Mouse (Mus musculus) myocyte (in vitro differentiated cells): ENCODE results near the gene Creg1. TPM values are rescaled to one million over a fixed set of nuclear protein-coding genes. Genes with fewer than 3 reads are reported as not detected.
A peak's percentile ranks its signal among the peaks of the same experiment; 100 is the strongest.
"Not testable (repeated sequence)": the region's sequence is repeated elsewhere in the genome, so short reads cannot be mapped to it uniquely, and the experiment has no call there.

Experiments used
- H3K27me3 ChIP-seq: one replicate; pipeline ENCODE4 v1.6.1; 2011; ENCODE audit not compliant: control insufficient read depth, insufficient read depth, insufficient read length
- H3K36me3 ChIP-seq: one replicate; pipeline ENCODE4 v1.6.1; 2011; ENCODE audit not compliant: control insufficient read depth, insufficient read depth
- H3K4me2 ChIP-seq: one replicate; pipeline ENCODE4 v1.6.1; 2011; ENCODE audit warnings: low read depth, control low read depth
- H3K4me3 ChIP-seq: one replicate; pipeline ENCODE4 v1.5.1; 2011; ENCODE audit warnings: mild to moderate bottlenecking, control low read depth, moderate library complexity
- H3K79me2 ChIP-seq: one replicate; pipeline ENCODE4 v1.6.1; 2011; ENCODE audit not compliant: control insufficient read depth, insufficient read depth
- H3ac ChIP-seq: one replicate; pipeline ENCODE4 v1.6.1; 2011; ENCODE audit not compliant: control insufficient read depth, insufficient read length
- CEBPB ChIP-seq: IDR thresholded peaks from 2 replicates; pipeline ENCODE4 v1.6.1; 2011; ENCODE audit warnings: mild to moderate bottlenecking, moderate library complexity; ENCODE audit not compliant: poor library complexity, insufficient read depth, severe bottlenecking
- E2F4 ChIP-seq: IDR thresholded peaks from one replicate; pipeline ENCODE4 v1.6.1; 2011; ENCODE audit warnings: mild to moderate bottlenecking, control low read depth, moderate library complexity; ENCODE audit not compliant: insufficient read depth
- MAX ChIP-seq: IDR thresholded peaks from one replicate; pipeline ENCODE4 v1.6.1; 2011; ENCODE audit warnings: low read depth, mild to moderate bottlenecking, control low read depth
- MYOD1 ChIP-seq, 3 experiments: IDR thresholded peaks; one replicate each; pipeline ENCODE4 v1.6.1; 2011; ENCODE audit warnings: control low read depth in 2 of 3, low read depth in 2 of 3, mild to moderate bottlenecking in 2 of 3, moderate library complexity in 1 of 3; ENCODE audit not compliant: insufficient read length in 2 of 3, control insufficient read depth in 1 of 3
- MYOG ChIP-seq, 3 experiments: IDR thresholded peaks; one replicate each; pipeline ENCODE4 v1.6.1; 2011; ENCODE audit warnings: control low read depth in 2 of 3, low read depth in 2 of 3, mild to moderate bottlenecking in 2 of 3; ENCODE audit not compliant: insufficient read length in 2 of 3, control insufficient read depth in 1 of 3, insufficient read depth in 1 of 3
- POLR2A ChIP-seq: IDR thresholded peaks from one replicate; pipeline ENCODE4 v1.6.1; 2011; ENCODE audit warnings: low read depth, mild to moderate bottlenecking, control low read depth, moderate library complexity; ENCODE audit not compliant: insufficient read length
- POLR2AphosphoS2 ChIP-seq: IDR thresholded peaks from one replicate; pipeline ENCODE4 v1.6.1; 2011; ENCODE audit warnings: low read depth, control low read depth; ENCODE audit not compliant: insufficient read length
- REST ChIP-seq: IDR thresholded peaks from one replicate; pipeline ENCODE4 v1.6.1; 2011; ENCODE audit warnings: mild to moderate bottlenecking, control low read depth, moderate library complexity; ENCODE audit not compliant: insufficient read depth, insufficient read length
- SRF ChIP-seq: IDR thresholded peaks from one replicate; pipeline ENCODE4 v1.6.1; 2011; ENCODE audit warnings: low read depth; ENCODE audit not compliant: control insufficient read depth, insufficient read length
- TCF12 ChIP-seq: IDR thresholded peaks from one replicate; pipeline ENCODE4 v1.6.1; 2011; ENCODE audit warnings: mild to moderate bottlenecking, control low read depth; ENCODE audit not compliant: poor library complexity, insufficient read depth, severe bottlenecking
- TCF3 ChIP-seq: IDR thresholded peaks from one replicate; pipeline ENCODE4 v1.6.1; 2011; ENCODE audit warnings: low read depth, control low read depth; ENCODE audit not compliant: insufficient read length
- USF1 ChIP-seq: IDR thresholded peaks from one replicate; pipeline ENCODE4 v1.6.1; 2011; ENCODE audit warnings: low read depth, mild to moderate bottlenecking, control low read depth, moderate library complexity
- polyA plus RNA-seq: library from polyadenylated mRNA; unstranded; fragments of >200 nt; fragmentation: generic; extraction: Trizol; gene quantifications from one replicate; pipeline ENCODE4 v1.2.1, GENCODE M21; 2012; ENCODE audit warnings: missing spikeins

Gene Creg1
- polyA plus RNA-seq, 1 experiment: 18.7 TPM

GRCm38 (mm10) chr1:165751142-165751541, 12.4 kb upstream of the Creg1 start:
- Histone ChIP-seq H3K79me2 (no peaks in the 10 kb centered on the region), H3K36me3 (no peaks in the 10 kb centered on the region), H3K4me3 (no peak overlapping the region), H3K27me3 (peaks cover 26% of the 10 kb centered on the region), H3K4me2 (no peak overlapping the region), H3ac (no peak overlapping the region)
- TF ChIP-seq SRF (no peak), E2F4 (no peak)

GRCm38 (mm10) chr1:165751838-165752237, 11.7 kb upstream of the Creg1 start:
- no peak for TF ChIP-seq TCF12
- TF ChIP-seq SRF: no peak
- TF ChIP-seq MYOD1 (IDR thresholded peaks at IDR 0.05; ENCODE audit: control insufficient read depth in 1 of 3, insufficient read length in 2 of 3, low read depth in 2 of 3): no peak
- TF ChIP-seq POLR2A: no peak
- TF ChIP-seq MYOG (IDR thresholded peaks at IDR 0.05; ENCODE audit: control insufficient read depth in 1 of 3, insufficient read depth in 1 of 3, insufficient read length in 2 of 3, low read depth in 2 of 3): no peak
- no peak for TF ChIP-seq POLR2AphosphoS2
- no peak for TF ChIP-seq USF1
- TF ChIP-seq CEBPB: no peak
- no peak for TF ChIP-seq MAX
- no peak for TF ChIP-seq TCF3
- no peak for TF ChIP-seq E2F4
- no peak for TF ChIP-seq REST
- Histone ChIP-seq H3K36me3 (no peaks in the 10 kb centered on the region), H3K27me3 (peaks cover 26% of the 10 kb centered on the region), H3K4me2 (no peak overlapping the region), H3K4me3 (no peak overlapping the region), H3K79me2 (no peaks in the 10 kb centered on the region), H3ac (no peak overlapping the region)

- Histone ChIP-seq H3K4me2 (no peak overlapping the region), H3K36me3 (no peaks in the 10 kb centered on the region), H3K27me3 (peaks cover 26% of the 10 kb centered on the region), H3K79me2 (no peaks in the 10 kb centered on the region), H3K4me3 (no peak overlapping the region), H3ac (no peak overlapping the region)
- peak in 1 of 3 experiments; percentile 27 for TF ChIP-seq MYOG (IDR thresholded peaks at IDR 0.05; ENCODE audit: control insufficient read depth in 1 of 3, insufficient read depth in 1 of 3, insufficient read length in 2 of 3, low read depth in 2 of 3)
- no peak for TF ChIP-seq CEBPB
- peak in 1 of 3 experiments; percentile 27 for TF ChIP-seq MYOD1 (IDR thresholded peaks at IDR 0.05; ENCODE audit: control insufficient read depth in 1 of 3, insufficient read length in 2 of 3, low read depth in 2 of 3)
These were observed 9.3 kb upstream of the Creg1 start for GRCm38 (mm10) chr1:165754205-165754604.

- H3ac ChIP-seq: no peak overlapping the region
- H3K79me2 ChIP-seq: no peaks in the 10 kb centered on the region
- no peak for TF ChIP-seq POLR2A
- no peak for TF ChIP-seq USF1
- no peak for TF ChIP-seq MAX
- TF ChIP-seq CEBPB: no peak
- TF ChIP-seq MYOG (IDR thresholded peaks at IDR 0.05; ENCODE audit: control insufficient read depth in 1 of 3, insufficient read depth in 1 of 3, insufficient read length in 2 of 3, low read depth in 2 of 3): no peak
- no peak for TF ChIP-seq TCF12
- no peak for TF ChIP-seq POLR2AphosphoS2
- H3K4me3 ChIP-seq: no peak overlapping the region
- H3K36me3 ChIP-seq: no peaks in the 10 kb centered on the region
- H3K4me2 ChIP-seq: no peak overlapping the region
- peaks cover 16% of the 10 kb centered on the region for H3K27me3 ChIP-seq
These were observed 8.4 kb upstream of the Creg1 start for GRCm38 (mm10) chr1:165755194-165755593.

GRCm38 (mm10) chr1:165761522-165762305, 1.8 kb upstream of the Creg1 start:
- no peak overlapping the region for H3K4me3 ChIP-seq
- no peak overlapping the region for H3K4me2 ChIP-seq
- H3K36me3 ChIP-seq: no peaks in the 10 kb centered on the region
- peaks cover 5% of the 10 kb centered on the region for H3K27me3 ChIP-seq
- H3K79me2 ChIP-seq: no peaks in the 10 kb centered on the region
- TF ChIP-seq MAX: no peak
- no peak for TF ChIP-seq TCF3
- no peak for TF ChIP-seq MYOD1 (IDR thresholded peaks at IDR 0.05; ENCODE audit: control insufficient read depth in 1 of 3, insufficient read length in 2 of 3, low read depth in 2 of 3)
- TF ChIP-seq E2F4: no peak
- no peak for TF ChIP-seq POLR2AphosphoS2
- TF ChIP-seq TCF12: no peak
- no peak for TF ChIP-seq SRF
- no peak for TF ChIP-seq MYOG (IDR thresholded peaks at IDR 0.05; ENCODE audit: control insufficient read depth in 1 of 3, insufficient read depth in 1 of 3, insufficient read length in 2 of 3, low read depth in 2 of 3)
- H3ac ChIP-seq: no peak overlapping the region

GRCm38 (mm10) chr1:165762498-165762897, 1.0 kb upstream of the Creg1 start:
- not testable (repeated sequence) for H3K4me2 ChIP-seq

More at GRCm38 (mm10) chr1:165762498-165762897, 1.0 kb upstream of the Creg1 start:
- not testable (repeated sequence) for H3K27me3 ChIP-seq, H3K36me3 ChIP-seq, H3K4me3 ChIP-seq, H3K79me2 ChIP-seq, H3ac ChIP-seq
